Mouse (Mus musculus): ENCODE measurements at regions not wholly inside any gene's neighbourhood (a gene's known extent, or its start where the extent isn't known, plus 50 kb on each side); places are given as distances from the start of the nearest gene placed in this dataset.

DNA sequence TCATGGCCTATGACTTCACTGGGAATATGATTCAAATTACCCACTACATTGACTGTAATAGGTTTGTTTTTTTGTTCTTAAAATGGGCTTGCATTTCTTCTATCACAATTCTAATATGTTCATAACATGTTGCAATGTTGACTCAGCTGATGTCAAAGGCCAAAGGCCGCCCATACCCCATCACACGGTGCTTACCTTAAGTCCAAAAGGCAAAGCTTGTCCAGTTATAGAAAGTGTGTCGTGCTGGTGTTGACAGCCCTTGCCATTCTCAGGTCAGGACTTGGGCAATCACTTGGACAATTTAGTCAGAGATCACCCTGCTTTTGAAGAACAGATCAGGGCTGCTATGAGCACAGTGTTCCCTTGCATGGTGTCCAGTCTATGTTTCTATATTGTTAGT lies 321.5 kb upstream of the Sall1 start:
- Histone ChIP-seq H3K4me2 (no peak overlapping the region), H3K4me1 (ENCODE audit: insufficient read depth) (no peaks in the 10 kb centered on the region), H3K27me3 (ENCODE audit: insufficient read depth, low read length) (no peaks in the 10 kb centered on the region), H3K27ac (ENCODE audit: low read depth) (no peak overlapping the region), H3K36me3 (ENCODE audit: insufficient read depth) (no peaks in the 10 kb centered on the region), H3K9me3 (ENCODE audit: low read depth, low read length) (no peaks in the 10 kb centered on the region), H3K9ac (no peak overlapping the region), H3K4me3 (ENCODE audit: low read depth, low read length) (no peak overlapping the region)
- no peak for ATAC-seq (ENCODE audit: insufficient read depth)
- 86% methylated on average over 3 of the region's 3 CpGs for WGBS
- TF ChIP-seq CTCF (IDR thresholded peaks at IDR 0.05; ENCODE audit: low read depth): no peak
- DNase-seq: no peak

DNA sequence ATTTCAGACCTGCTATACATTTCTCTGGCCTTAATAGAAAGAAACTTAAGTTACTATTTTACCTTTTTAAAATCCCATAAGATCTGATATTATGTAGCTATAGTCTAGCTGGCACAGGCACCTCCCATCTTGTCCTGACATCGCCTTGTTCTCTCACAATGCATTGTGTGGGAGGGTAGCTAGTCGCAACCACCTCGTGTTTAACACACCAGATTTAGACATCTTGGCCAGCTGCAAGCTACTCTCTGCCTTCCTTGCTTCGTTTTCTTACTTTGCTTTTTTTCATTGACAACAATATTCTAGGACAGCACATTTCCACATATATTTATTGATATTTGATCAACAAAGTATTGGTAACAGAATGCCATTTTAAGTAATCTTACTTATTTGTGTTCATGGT lies 314.4 kb upstream of the Sall1 start:
- DNase-seq: no peak
- H3K4me3 ChIP-seq (ENCODE audit: low read depth, low read length): no peak overlapping the region
- no peak overlapping the region for H3K9ac ChIP-seq
- no peak for ATAC-seq (ENCODE audit: insufficient read depth)
- no peak overlapping the region for H3K4me2 ChIP-seq
- H3K27me3 ChIP-seq (ENCODE audit: insufficient read depth, low read length): no peaks in the 10 kb centered on the region
- H3K4me1 ChIP-seq (ENCODE audit: insufficient read depth): no peaks in the 10 kb centered on the region
- H3K27ac ChIP-seq (ENCODE audit: low read depth): no peak overlapping the region
- no peak for TF ChIP-seq CTCF (IDR thresholded peaks at IDR 0.05; ENCODE audit: low read depth)
- 71% methylated on average over 4 of the region's 4 CpGs for WGBS
- no peaks in the 10 kb centered on the region for H3K9me3 ChIP-seq (ENCODE audit: low read depth, low read length)
- H3K36me3 ChIP-seq (ENCODE audit: insufficient read depth): no peaks in the 10 kb centered on the region

DNA sequence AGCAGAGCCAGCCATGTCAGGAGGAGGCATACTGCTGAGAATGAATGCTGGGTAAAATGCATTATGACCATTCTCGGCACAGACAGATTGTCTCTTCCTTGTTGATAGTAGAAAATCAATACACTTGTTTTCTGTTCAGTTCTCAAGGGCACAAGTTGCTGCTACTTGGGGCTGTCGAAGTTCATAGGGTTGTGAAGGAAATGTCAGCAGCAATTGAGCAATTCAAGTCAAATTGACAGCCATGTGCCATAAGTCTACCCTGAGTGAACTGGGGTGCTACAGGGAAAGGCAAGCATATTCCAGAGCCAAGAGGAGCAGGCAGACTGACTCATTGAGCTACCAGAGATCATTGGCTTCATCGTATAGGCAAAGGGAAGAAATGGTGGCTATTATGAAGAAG lies 301.6 kb upstream of the Sall1 start:
- DNase-seq: no peak
- no peak for TF ChIP-seq CTCF (IDR thresholded peaks at IDR 0.05; ENCODE audit: low read depth)
- H3K9ac ChIP-seq: no peak overlapping the region
- WGBS: 80% methylated on average over 3 of the region's 3 CpGs
- H3K4me2 ChIP-seq: no peak overlapping the region
- H3K27me3 ChIP-seq (ENCODE audit: insufficient read depth, low read length): no peaks in the 10 kb centered on the region
- ATAC-seq (ENCODE audit: insufficient read depth): no peak
- H3K4me3 ChIP-seq (ENCODE audit: low read depth, low read length): no peak overlapping the region
- H3K4me1 ChIP-seq (ENCODE audit: insufficient read depth): no peaks in the 10 kb centered on the region
- no peaks in the 10 kb centered on the region for H3K36me3 ChIP-seq (ENCODE audit: insufficient read depth)
- no peak overlapping the region for H3K27ac ChIP-seq (ENCODE audit: low read depth)
- no peaks in the 10 kb centered on the region for H3K9me3 ChIP-seq (ENCODE audit: low read depth, low read length)

DNA sequence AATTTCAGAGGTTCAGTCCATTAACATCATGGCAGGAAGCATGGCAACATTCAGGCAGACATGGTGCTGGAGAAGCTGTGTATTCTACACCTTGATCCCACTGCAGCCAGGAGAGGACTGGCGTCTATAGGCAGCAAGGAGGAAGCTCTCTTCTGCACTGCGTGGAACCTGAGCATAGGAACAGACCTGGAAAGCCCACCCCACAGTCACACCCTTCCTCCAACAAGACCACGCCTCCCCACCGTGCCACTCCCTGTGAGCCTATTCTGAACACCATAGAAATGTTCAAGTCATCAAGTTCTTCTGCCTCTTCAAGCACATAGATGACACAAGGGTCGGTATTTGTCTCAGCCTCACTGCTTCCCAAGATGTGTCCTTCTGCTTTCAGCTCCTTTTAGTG lies 297.7 kb upstream of the Sall1 start:
- 85% methylated on average over 5 of the region's 5 CpGs for WGBS
- no peak overlapping the region for H3K4me2 ChIP-seq
- no peaks in the 10 kb centered on the region for H3K4me1 ChIP-seq (ENCODE audit: insufficient read depth)
- H3K27ac ChIP-seq (ENCODE audit: low read depth): no peak overlapping the region
- DNase-seq (no peak), ATAC-seq (ENCODE audit: insufficient read depth) (no peak)
- no peak for TF ChIP-seq CTCF (IDR thresholded peaks at IDR 0.05; ENCODE audit: low read depth)
- no peak overlapping the region for H3K4me3 ChIP-seq (ENCODE audit: low read depth, low read length)
- no peaks in the 10 kb centered on the region for H3K9me3 ChIP-seq (ENCODE audit: low read depth, low read length)
- no peaks in the 10 kb centered on the region for H3K36me3 ChIP-seq (ENCODE audit: insufficient read depth)
- no peaks in the 10 kb centered on the region for H3K27me3 ChIP-seq (ENCODE audit: insufficient read depth, low read length)
- no peak overlapping the region for H3K9ac ChIP-seq

DNA sequence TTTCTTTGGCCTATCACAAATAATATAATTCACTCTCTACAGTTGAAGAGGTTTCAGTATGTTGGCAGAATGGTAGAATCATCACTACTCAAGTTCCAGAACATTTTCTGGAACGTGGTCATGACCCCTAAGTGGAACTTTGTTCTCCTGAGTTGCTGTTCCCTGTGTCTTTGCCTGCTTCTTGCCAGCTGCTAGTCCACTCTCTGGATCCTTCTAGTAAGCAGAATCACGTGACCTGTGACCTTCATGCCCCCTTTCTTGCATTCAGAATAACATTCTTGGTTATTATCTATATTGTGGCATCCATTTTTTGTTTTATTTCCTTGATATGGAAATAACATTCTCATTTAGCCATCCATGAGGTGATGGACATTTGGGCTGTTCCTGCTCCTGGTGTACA lies 291.5 kb upstream of the Sall1 start:
- H3K4me1 ChIP-seq (ENCODE audit: insufficient read depth): no peaks in the 10 kb centered on the region
- DNase-seq: no peak
- no peaks in the 10 kb centered on the region for H3K27me3 ChIP-seq (ENCODE audit: insufficient read depth, low read length)
- TF ChIP-seq CTCF (IDR thresholded peaks at IDR 0.05; ENCODE audit: low read depth): no peak
- no peak overlapping the region for H3K4me2 ChIP-seq
- no peak overlapping the region for H3K27ac ChIP-seq (ENCODE audit: low read depth)
- no peaks in the 10 kb centered on the region for H3K9me3 ChIP-seq (ENCODE audit: low read depth, low read length)
- H3K9ac ChIP-seq: no peak overlapping the region
- WGBS: 63% methylated on average over 2 of the region's 2 CpGs
- H3K36me3 ChIP-seq (ENCODE audit: insufficient read depth): no peaks in the 10 kb centered on the region
- no peak for ATAC-seq (ENCODE audit: insufficient read depth)
- no peak overlapping the region for H3K4me3 ChIP-seq (ENCODE audit: low read depth, low read length)

DNA sequence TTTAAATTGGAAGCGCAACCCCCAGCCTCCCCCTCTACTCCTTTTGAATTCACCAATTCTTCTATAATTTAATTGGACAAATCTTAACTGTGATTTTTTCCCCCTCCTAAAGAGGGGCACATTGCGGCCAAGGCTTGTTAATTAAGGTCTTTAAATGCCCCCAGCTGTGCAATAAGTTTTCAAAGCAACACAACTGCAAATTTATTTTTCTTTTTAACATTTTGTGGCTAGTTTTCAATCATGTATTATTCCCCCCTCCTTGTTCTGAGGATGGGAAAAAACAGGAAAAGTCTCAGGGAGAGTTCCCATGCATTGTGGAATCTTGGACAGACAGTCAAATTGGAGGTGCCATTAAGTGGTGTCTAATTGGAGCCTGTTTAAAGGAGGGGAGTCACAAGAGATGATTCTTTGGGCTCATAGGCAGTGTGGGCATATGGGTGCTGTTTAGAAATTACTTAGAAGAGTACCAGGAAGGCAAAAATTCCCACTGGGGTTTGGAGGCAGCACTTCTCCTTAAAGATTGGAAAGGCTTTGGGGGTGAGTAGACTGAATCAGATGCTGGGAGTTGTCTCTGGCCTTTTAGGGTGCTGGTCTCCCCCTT lies 281.9 kb upstream of the Sall1 start:
- no peak for TF ChIP-seq CTCF (IDR thresholded peaks at IDR 0.05; ENCODE audit: low read depth)
- WGBS: 93% methylated on average over 2 of the region's 2 CpGs
- Histone ChIP-seq H3K36me3 (ENCODE audit: insufficient read depth) (no peaks in the 10 kb centered on the region), H3K4me1 (ENCODE audit: insufficient read depth) (no peaks in the 10 kb centered on the region), H3K4me3 (ENCODE audit: low read depth, low read length) (no peak overlapping the region), H3K9ac (no peak overlapping the region), H3K27me3 (ENCODE audit: insufficient read depth, low read length) (no peaks in the 10 kb centered on the region), H3K4me2 (no peak overlapping the region), H3K9me3 (ENCODE audit: low read depth, low read length) (no peaks in the 10 kb centered on the region), H3K27ac (ENCODE audit: low read depth) (no peak overlapping the region)
- ATAC-seq (ENCODE audit: insufficient read depth): no peak
- DNase-seq: no peak

DNA sequence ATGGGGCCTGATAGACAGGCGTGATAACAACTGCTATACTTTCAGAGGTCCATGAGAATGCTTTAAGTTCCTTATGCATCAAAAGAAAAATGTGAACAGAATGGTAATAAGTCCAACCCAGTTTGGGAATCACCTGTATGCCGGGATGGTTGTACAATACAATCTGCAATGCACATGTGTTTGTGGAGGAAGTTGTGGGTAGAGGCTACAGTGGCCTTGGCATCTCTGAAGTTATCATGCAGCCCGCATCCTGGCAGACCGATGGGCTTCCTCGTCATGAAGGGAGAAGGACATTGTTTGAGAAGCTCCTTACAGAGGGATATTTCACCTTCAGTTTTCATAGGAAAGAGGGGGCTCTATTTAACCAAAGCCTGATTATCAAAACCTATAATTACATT lies 281.3 kb upstream of the Sall1 start:
- WGBS: 81% methylated on average over 5 of the region's 5 CpGs
- Histone ChIP-seq H3K9me3 (ENCODE audit: low read depth, low read length) (no peaks in the 10 kb centered on the region), H3K4me1 (ENCODE audit: insufficient read depth) (no peaks in the 10 kb centered on the region), H3K9ac (no peak overlapping the region), H3K4me2 (no peak overlapping the region), H3K4me3 (ENCODE audit: low read depth, low read length) (no peak overlapping the region), H3K36me3 (ENCODE audit: insufficient read depth) (no peaks in the 10 kb centered on the region), H3K27me3 (ENCODE audit: insufficient read depth, low read length) (no peaks in the 10 kb centered on the region), H3K27ac (ENCODE audit: low read depth) (no peak overlapping the region)
- no peak for DNase-seq
- ATAC-seq (ENCODE audit: insufficient read depth): no peak
- TF ChIP-seq CTCF (IDR thresholded peaks at IDR 0.05; ENCODE audit: low read depth): no peak
